Mouse (Mus musculus) forebrain, embryonic 12.5 days (tissue): Measurements from ENCODE around the gene Ctnnbl1. TPM values are rescaled to one million over a fixed set of nuclear protein-coding genes. Genes with fewer than 3 reads are reported as not detected.
A peak's percentile ranks its signal among the peaks of the same experiment; 100 is the strongest.

Experiments used
- ATAC-seq: fragments of 200-750 bp; cut with Nextera tagmentation; 2 replicates; pipeline ENCODE4 v1.8.0; 2017; ENCODE audit warnings: moderate TSS enrichment; ENCODE audit not compliant: low FRiP score
- H3K27ac ChIP-seq: fragments of 300-500 bp; sonication (generic); 2 replicates; pipeline ENCODE4 v1.5.1; 2016; ENCODE audit warnings: mild to moderate bottlenecking
- H3K27me3 ChIP-seq: fragments of 300-500 bp; sonication (generic); 2 replicates; pipeline ENCODE4 v1.6.1; 2016; ENCODE audit warnings: mild to moderate bottlenecking
- H3K36me3 ChIP-seq: fragments of 300-500 bp; sonication (generic); replicated peaks from 2 replicates; pipeline ENCODE4 v1.6.1; 2016; ENCODE audit warnings: mild to moderate bottlenecking
- H3K4me1 ChIP-seq: fragments of 300-500 bp; sonication (generic); 2 replicates; pipeline ENCODE4 v1.6.1; 2016
- H3K4me2 ChIP-seq: fragments of 300-500 bp; sonication (generic); 2 replicates; pipeline ENCODE4 v1.6.1; 2016; ENCODE audit warnings: mild to moderate bottlenecking, moderate library complexity
- H3K4me3 ChIP-seq: fragments of 300-500 bp; sonication (generic); replicated peaks from 2 replicates; pipeline ENCODE4 v1.5.1; 2016; ENCODE audit warnings: mild to moderate bottlenecking
- H3K9ac ChIP-seq: fragments of 300-500 bp; sonication (generic); 2 replicates; pipeline ENCODE4 v1.6.1; 2016; ENCODE audit warnings: mild to moderate bottlenecking
- H3K9me3 ChIP-seq: fragments of 300-500 bp; sonication (generic); 2 replicates; pipeline ENCODE4 v1.6.1; 2016
- WGBS: fragments of 180-500 bp; shearing (Covaris S2); methylation state at CpG from one replicate; pipeline ENCODE4 v1.1.7; 2016; 5-methylcytosine and 5-hydroxymethylcytosine counted together
- polyA plus RNA-seq: library from polyadenylated mRNA; unstranded; fragments of >200 nt; fragmentation: Nextera tagmentation; extraction: Ambion mirVana; gene quantifications from 2 replicates; pipeline ENCODE4 v1.2.1, GENCODE M21; 2016

Gene Ctnnbl1
- polyA plus RNA-seq, 1 experiment from 2014 or later = 100 TPM

- Histone ChIP-seq H3K4me3 (no peak overlapping the region), H3K27ac (peak overlapping the region; percentile 90), H3K36me3 (0 out of 2 replicates have a peak, but pooled peaks cover 3% of the 10 kb centered on the region), H3K4me2 (peak overlapping the region; percentile 32), H3K27me3 (no peaks in the 10 kb centered on the region), H3K9me3 (no peaks in the 10 kb centered on the region), H3K4me1 (peaks cover 64% of the 10 kb centered on the region), H3K9ac (0 out of 2 replicates have a peak overlapping the region, but pooled peaks have one; percentile 40)
- 62% methylated on average over 7 of the region's 7 CpGs for WGBS
- no peak for ATAC-seq
Observed at GRCm38 (mm10) chr2:157752374-157752743, 15.2 kb downstream of the Ctnnbl1 start.

- Histone ChIP-seq H3K36me3 (no peaks in the 10 kb centered on the region), H3K4me3 (no peak overlapping the region), H3K9me3 (no peaks in the 10 kb centered on the region), H3K4me2 (no peak overlapping the region), H3K9ac (no peak overlapping the region), H3K4me1 (peaks cover 49% of the 10 kb centered on the region), H3K27me3 (no peaks in the 10 kb centered on the region), H3K27ac (no peak overlapping the region)
- ATAC-seq = no peak
- WGBS = 93% methylated on average over 7 of the region's 7 CpGs
Observed at GRCm38 (mm10) chr2:157755771-157756170, 18.6 kb downstream of the Ctnnbl1 start.

DNA sequence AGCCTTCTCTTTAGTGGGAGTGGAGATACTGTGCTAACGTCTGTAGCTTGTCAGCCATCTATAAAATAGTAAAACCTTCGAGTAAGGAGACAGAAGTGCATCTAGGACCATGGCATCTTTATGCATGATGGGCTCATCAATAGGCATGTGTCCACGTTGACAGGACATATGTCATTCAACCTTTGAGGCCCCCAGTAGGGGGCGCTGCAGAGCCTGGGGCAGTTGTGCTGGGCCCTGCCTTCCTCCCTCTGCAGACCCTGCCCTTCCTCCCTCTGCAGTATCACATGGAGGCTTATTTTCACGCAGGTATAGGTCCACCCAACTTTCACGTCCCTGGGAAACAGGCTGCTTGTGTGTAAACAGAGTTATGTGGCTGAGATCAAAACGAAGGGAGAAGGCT, 19.0 kb downstream of the Ctnnbl1 start:
- ATAC-seq = no peak
- H3K4me2 ChIP-seq = no peak overlapping the region
- no peak overlapping the region for H3K4me3 ChIP-seq
- WGBS = 89% methylated on average over 7 of the region's 7 CpGs
- H3K9me3 ChIP-seq = no peaks in the 10 kb centered on the region
- no peaks in the 10 kb centered on the region for H3K36me3 ChIP-seq
- peaks cover 45% of the 10 kb centered on the region for H3K4me1 ChIP-seq
- H3K27me3 ChIP-seq = no peaks in the 10 kb centered on the region
- H3K27ac ChIP-seq = no peak overlapping the region
- no peak overlapping the region for H3K9ac ChIP-seq

DNA sequence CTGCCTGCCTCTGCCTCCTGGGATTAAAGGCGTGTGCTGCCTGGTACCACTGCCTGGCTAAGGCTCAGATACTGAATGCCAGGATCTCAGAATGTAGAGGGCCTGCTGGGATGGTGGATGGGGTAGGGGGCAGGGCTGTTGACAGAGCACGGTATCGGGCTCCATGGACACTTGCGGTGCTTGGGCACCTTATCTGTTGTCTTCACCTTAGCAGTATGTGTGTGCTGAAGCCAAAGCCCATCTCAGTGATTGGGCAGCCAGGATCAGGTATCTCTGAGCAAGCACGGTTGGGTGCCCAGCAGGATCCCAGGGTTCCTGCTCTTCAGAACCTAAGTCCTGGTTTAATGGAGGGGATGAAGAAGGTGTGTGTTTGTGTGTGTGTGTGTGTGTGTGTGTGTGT, 21.2 kb downstream of the Ctnnbl1 start:
- H3K4me1 ChIP-seq = peaks cover 23% of the 10 kb centered on the region
- H3K4me3 ChIP-seq = no peak overlapping the region
- no peak overlapping the region for H3K4me2 ChIP-seq
- no peaks in the 10 kb centered on the region for H3K9me3 ChIP-seq
- 93% methylated on average over 5 of the region's 5 CpGs for WGBS
- H3K36me3 ChIP-seq = no peaks in the 10 kb centered on the region
- ATAC-seq = no peak
- H3K27ac ChIP-seq = no peak overlapping the region
- no peaks in the 10 kb centered on the region for H3K27me3 ChIP-seq
- no peak overlapping the region for H3K9ac ChIP-seq

- Histone ChIP-seq H3K9me3 (no peaks in the 10 kb centered on the region), H3K4me2 (no peak overlapping the region), H3K9ac (no peak overlapping the region), H3K4me1 (peaks cover 17% of the 10 kb centered on the region), H3K27ac (no peak overlapping the region), H3K4me3 (no peak overlapping the region), H3K27me3 (no peaks in the 10 kb centered on the region), H3K36me3 (no peaks in the 10 kb centered on the region)
- 93% methylated on average over 6 of the region's 6 CpGs for WGBS
- no peak for ATAC-seq
Observed at GRCm38 (mm10) chr2:157759717-157760116, 22.5 kb downstream of the Ctnnbl1 start.

DNA sequence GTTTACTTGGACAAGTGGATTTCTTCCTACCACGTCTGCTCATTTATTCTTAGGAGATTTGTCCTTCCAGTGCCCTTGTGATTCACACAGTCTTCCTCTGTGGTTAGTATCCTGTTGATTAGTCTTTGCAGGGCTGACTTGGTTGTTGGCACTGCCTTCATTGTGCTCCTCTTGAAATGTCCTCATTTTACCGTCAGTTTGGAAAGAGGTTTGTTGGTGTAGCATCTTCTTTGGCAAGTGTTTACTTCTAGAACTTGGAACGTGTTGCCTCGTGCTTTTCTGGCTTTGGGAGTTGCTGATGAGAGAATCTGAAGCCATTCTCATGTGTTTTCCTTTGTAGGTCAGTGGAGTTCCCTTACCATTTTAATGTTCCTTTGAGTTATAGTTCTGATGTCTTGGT, 25.7 kb downstream of the Ctnnbl1 start:
- Histone ChIP-seq H3K9me3 (no peaks in the 10 kb centered on the region), H3K27ac (no peak overlapping the region), H3K36me3 (no peaks in the 10 kb centered on the region), H3K4me1 (no peaks in the 10 kb centered on the region; the same call in none of the 2 replicates), H3K4me2 (no peak overlapping the region), H3K4me3 (no peak overlapping the region), H3K9ac (no peak overlapping the region), H3K27me3 (no peaks in the 10 kb centered on the region)
- no peak for ATAC-seq
- WGBS = 91% methylated on average over 4 of the region's 4 CpGs

GRCm38 (mm10) chr2:157766591-157766990, 29.4 kb downstream of the Ctnnbl1 start:
- H3K4me3 ChIP-seq = no peak overlapping the region
- peaks cover 29% of the 10 kb centered on the region for H3K4me1 ChIP-seq
- no peaks in the 10 kb centered on the region for H3K9me3 ChIP-seq
- no peak overlapping the region for H3K4me2 ChIP-seq
- H3K27ac ChIP-seq = no peak overlapping the region
- no peaks in the 10 kb centered on the region for H3K36me3 ChIP-seq
- WGBS = 81% methylated on average over 7 of the region's 7 CpGs
- no peak overlapping the region for H3K9ac ChIP-seq
- no peaks in the 10 kb centered on the region for H3K27me3 ChIP-seq
- ATAC-seq = no peak

DNA sequence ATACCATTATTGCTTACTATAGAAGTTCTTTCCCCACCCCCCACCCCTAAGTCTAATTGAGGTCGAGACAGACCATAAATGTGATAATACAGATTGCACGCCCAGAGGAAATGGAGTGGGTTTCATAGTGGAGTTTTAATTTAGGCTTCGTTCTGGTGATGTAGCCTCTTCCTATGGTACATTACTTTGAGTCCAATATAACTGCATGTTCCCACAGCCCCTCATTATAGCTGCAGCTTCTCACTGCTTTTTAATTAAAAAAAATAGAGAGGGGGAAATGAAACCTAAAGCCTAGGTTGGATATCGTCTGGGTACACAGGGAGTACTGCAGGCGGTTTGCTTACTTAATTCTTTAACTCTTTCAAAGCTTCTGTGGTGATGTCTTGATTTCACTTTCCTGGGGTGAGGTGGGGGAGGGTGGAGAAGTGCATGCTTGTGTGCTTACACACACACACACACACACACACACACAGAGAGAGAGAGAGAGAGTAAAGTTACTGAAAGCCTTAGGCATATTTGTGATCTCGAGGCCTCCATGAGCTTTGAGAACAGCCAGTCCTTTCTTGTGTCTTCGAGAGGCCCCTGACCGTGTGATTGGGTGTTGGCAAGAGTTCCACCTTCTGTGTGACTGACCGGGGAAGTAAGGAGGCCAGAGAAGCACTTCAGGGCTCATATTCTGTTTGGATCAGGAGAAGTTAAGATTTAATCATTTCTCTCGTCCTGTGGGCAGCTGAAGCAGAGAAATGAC, 31.7 kb downstream of the Ctnnbl1 start:
- 45% methylated on average over 10 of the region's 10 CpGs for WGBS
- no peak overlapping the region for H3K4me2 ChIP-seq
- H3K4me1 ChIP-seq = peaks cover 36% of the 10 kb centered on the region
- H3K36me3 ChIP-seq = no peaks in the 10 kb centered on the region
- H3K9ac ChIP-seq = no peak overlapping the region
- no peaks in the 10 kb centered on the region for H3K27me3 ChIP-seq
- no peak for ATAC-seq
- H3K9me3 ChIP-seq = no peaks in the 10 kb centered on the region
- peak overlapping the region; percentile 59 for H3K27ac ChIP-seq
- H3K4me3 ChIP-seq = no peak overlapping the region

DNA sequence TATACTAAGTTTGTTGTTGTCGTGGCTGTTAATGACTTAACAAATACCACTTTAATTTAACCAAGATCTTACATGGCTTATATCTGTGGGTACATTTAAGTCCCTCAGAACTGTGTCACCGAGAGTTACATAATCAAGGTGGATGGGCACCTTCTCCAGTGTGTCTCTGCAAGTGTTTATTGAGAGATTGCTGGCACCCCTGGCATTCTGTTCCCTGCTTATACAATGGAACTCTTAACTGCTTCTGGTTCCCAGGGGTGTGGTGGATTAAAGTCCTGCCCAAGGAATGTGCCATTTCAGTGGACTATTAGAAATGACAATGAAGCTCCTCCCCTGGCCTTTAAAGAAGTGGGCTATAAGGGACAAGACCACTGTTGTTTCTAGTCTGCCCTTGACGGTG, 33.6 kb downstream of the Ctnnbl1 start:
- 62% methylated on average over 3 of the region's 3 CpGs for WGBS
- Histone ChIP-seq H3K9me3 (no peaks in the 10 kb centered on the region), H3K4me1 (peaks cover 36% of the 10 kb centered on the region), H3K27ac (peak overlapping the region; percentile 42; the same call in 1 of the 2 replicates), H3K4me3 (no peak overlapping the region), H3K36me3 (peaks cover 14% of the 10 kb centered on the region), H3K27me3 (no peaks in the 10 kb centered on the region), H3K4me2 (no peak overlapping the region), H3K9ac (no peak overlapping the region)
- ATAC-seq = no peak

DNA sequence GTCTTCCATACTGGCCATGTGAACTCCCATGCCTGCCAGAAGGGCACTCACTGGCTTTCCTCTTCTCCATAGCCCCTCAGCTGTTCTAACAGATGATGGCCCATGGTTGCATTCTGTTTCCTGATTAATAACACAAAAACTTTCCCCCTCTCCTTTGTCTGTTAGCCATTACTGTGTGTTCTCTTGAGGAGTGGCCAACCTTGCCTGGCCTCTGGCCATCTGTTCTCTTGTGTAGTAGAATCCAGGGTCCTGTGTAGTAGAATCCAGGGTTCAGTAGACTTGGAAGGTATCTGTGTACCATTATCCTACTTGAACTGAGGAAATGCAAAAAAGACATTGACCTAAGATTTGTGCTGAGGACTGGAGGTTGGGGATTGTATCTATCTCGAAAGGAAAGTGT, 36.5 kb downstream of the Ctnnbl1 start:
- no peaks in the 10 kb centered on the region for H3K27me3 ChIP-seq
- H3K4me3 ChIP-seq = no peak overlapping the region
- no peaks in the 10 kb centered on the region for H3K9me3 ChIP-seq
- H3K27ac ChIP-seq = 0 out of 2 replicates have a peak overlapping the region, but pooled peaks have one; percentile 42
- no peak overlapping the region for H3K9ac ChIP-seq
- H3K4me2 ChIP-seq = no peak overlapping the region
- no peak for ATAC-seq
- peaks cover 17% of the 10 kb centered on the region for H3K36me3 ChIP-seq
- 87% methylated on average over 1 of the region's 1 CpGs for WGBS
- peaks cover 33% of the 10 kb centered on the region for H3K4me1 ChIP-seq

- no peak overlapping the region for H3K4me3 ChIP-seq
- H3K4me1 ChIP-seq = peaks cover 16% of the 10 kb centered on the region
- 87% methylated on average over 2 of the region's 2 CpGs for WGBS
- no peaks in the 10 kb centered on the region for H3K27me3 ChIP-seq
- no peak overlapping the region for H3K4me2 ChIP-seq
- no peak overlapping the region for H3K9ac ChIP-seq
- H3K9me3 ChIP-seq = no peaks in the 10 kb centered on the region
- no peak for ATAC-seq
- no peak overlapping the region for H3K27ac ChIP-seq
- peaks cover 29% of the 10 kb centered on the region for H3K36me3 ChIP-seq
Observed at GRCm38 (mm10) chr2:157775957-157776356, 38.8 kb downstream of the Ctnnbl1 start.

GRCm38 (mm10) chr2:157780956-157781355, 43.8 kb downstream of the Ctnnbl1 start:
- no peak for ATAC-seq
- WGBS = 61% methylated on average over 3 of the region's 3 CpGs
- Histone ChIP-seq H3K36me3 (peaks cover 31% of the 10 kb centered on the region), H3K27ac (peak overlapping the region; percentile 50; the same call in 1 of the 2 replicates), H3K4me3 (no peak overlapping the region), H3K4me2 (no peak overlapping the region), H3K9ac (no peak overlapping the region), H3K4me1 (peaks cover 12% of the 10 kb centered on the region; the same call in 1 of the 2 replicates), H3K27me3 (no peaks in the 10 kb centered on the region), H3K9me3 (no peaks in the 10 kb centered on the region)

- ATAC-seq = no peak
- 95% methylated on average over 16 of the region's 16 CpGs for WGBS
- Histone ChIP-seq H3K4me3 (no peak overlapping the region), H3K9ac (no peak overlapping the region), H3K9me3 (no peaks in the 10 kb centered on the region), H3K27ac (no peak overlapping the region), H3K27me3 (no peaks in the 10 kb centered on the region), H3K4me2 (no peak overlapping the region), H3K36me3 (peaks cover 29% of the 10 kb centered on the region), H3K4me1 (peaks cover 9% of the 10 kb centered on the region; the same call in 1 of the 2 replicates)
Observed at GRCm38 (mm10) chr2:157783152-157783551, 46.0 kb downstream of the Ctnnbl1 start.
